Mouse (Mus musculus): Measurements from ENCODE around the gene Sec24c. TPM values are rescaled to one million over a fixed set of nuclear protein-coding genes. Genes with fewer than 3 reads are reported as not detected.

Gene Sec24c
- polyA plus RNA-seq, 1 experiment from 2014 or later, result 100 TPM

DNA sequence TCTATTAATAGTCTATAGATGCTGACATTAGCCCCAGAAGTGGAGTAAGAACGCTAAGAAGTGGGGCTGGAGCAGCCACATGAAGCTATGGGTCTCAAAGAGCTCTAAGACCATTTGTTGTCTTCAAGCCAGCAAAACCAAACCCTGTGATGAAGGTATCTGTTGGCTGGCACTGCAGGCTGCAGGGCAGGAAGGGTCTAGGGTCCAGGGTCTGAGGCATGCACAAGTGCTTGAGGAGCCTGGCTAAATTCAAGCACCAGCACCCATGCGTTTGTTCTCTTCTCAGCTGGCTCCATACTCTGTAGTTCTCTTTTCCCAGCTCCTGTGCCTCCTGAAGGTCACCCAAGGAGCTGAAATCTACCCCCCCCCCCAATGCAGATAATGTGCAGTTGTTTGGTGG lies 60.9 kb downstream of the Sec24c start:
- peaks cover 69% of the 10 kb centered on the region for H3K36me3 ChIP-seq (ENCODE audit: insufficient read depth)

GRCm38 (mm10) chr14:20735892-20736390 lies 61.8 kb downstream of the Sec24c start:
- Histone ChIP-seq H3K9me3 (ENCODE audit: low read depth, low read length) (no peaks in the 10 kb centered on the region), H3K27me3 (ENCODE audit: insufficient read depth, low read length) (no peaks in the 10 kb centered on the region), H3K4me1 (ENCODE audit: insufficient read depth) (peaks cover 4% of the 10 kb centered on the region; the same call in 1 of the 2 replicates), H3K36me3 (ENCODE audit: insufficient read depth) (peaks cover 69% of the 10 kb centered on the region), H3K4me3 (ENCODE audit: low read depth, low read length) (no peak overlapping the region), H3K4me2 (no peak overlapping the region), H3K9ac (no peak overlapping the region), H3K27ac (ENCODE audit: low read depth) (no peak overlapping the region)
- no peak for DNase-seq
- ATAC-seq (ENCODE audit: insufficient read depth), result no peak
- WGBS, result 81% methylated on average over 13 of the region's 13 CpGs
- TF ChIP-seq CTCF (IDR thresholded peaks at IDR 0.05; ENCODE audit: low read depth), result no peak

More for the DNA sequence above, 60.9 kb downstream of the Sec24c start:
- H3K4me1 ChIP-seq (ENCODE audit: insufficient read depth), result peaks cover 4% of the 10 kb centered on the region; the same call in 1 of the 2 replicates
- no peak overlapping the region for H3K4me3 ChIP-seq (ENCODE audit: low read depth, low read length)
- H3K9me3 ChIP-seq (ENCODE audit: low read depth, low read length), result no peaks in the 10 kb centered on the region
- no peak for TF ChIP-seq CTCF (IDR thresholded peaks at IDR 0.05; ENCODE audit: low read depth)
- ATAC-seq (ENCODE audit: insufficient read depth) (no peak), DNase-seq (peak; percentile 13)
- peak overlapping the region; percentile 65 for H3K4me2 ChIP-seq
- no peaks in the 10 kb centered on the region for H3K27me3 ChIP-seq (ENCODE audit: insufficient read depth, low read length)
- peak overlapping the region; percentile 89 for H3K27ac ChIP-seq (ENCODE audit: low read depth)
- H3K9ac ChIP-seq, result 0 out of 2 replicates have a peak overlapping the region, but pooled peaks have one; percentile 20
- 63% methylated on average over 2 of the region's 2 CpGs for WGBS

GRCm38 (mm10) chr14:20737306-20737705 lies 63.2 kb downstream of the Sec24c start:
- 34% methylated on average over 14 of the region's 14 CpGs for WGBS
- DNase-seq (peak; percentile 50), ATAC-seq (ENCODE audit: insufficient read depth) (no peak)
- H3K27ac ChIP-seq (ENCODE audit: low read depth), result no peak overlapping the region
- no peak overlapping the region for H3K4me2 ChIP-seq
- no peaks in the 10 kb centered on the region for H3K9me3 ChIP-seq (ENCODE audit: low read depth, low read length)
- no peaks in the 10 kb centered on the region for H3K27me3 ChIP-seq (ENCODE audit: insufficient read depth, low read length)
- H3K4me3 ChIP-seq (ENCODE audit: low read depth, low read length), result no peak overlapping the region
- TF ChIP-seq CTCF (IDR thresholded peaks at IDR 0.05; ENCODE audit: low read depth), result peak; percentile 83
- H3K9ac ChIP-seq, result no peak overlapping the region
- peaks cover 4% of the 10 kb centered on the region; the same call in 1 of the 2 replicates for H3K4me1 ChIP-seq (ENCODE audit: insufficient read depth)
- H3K36me3 ChIP-seq (ENCODE audit: insufficient read depth), result peaks cover 71% of the 10 kb centered on the region

DNA sequence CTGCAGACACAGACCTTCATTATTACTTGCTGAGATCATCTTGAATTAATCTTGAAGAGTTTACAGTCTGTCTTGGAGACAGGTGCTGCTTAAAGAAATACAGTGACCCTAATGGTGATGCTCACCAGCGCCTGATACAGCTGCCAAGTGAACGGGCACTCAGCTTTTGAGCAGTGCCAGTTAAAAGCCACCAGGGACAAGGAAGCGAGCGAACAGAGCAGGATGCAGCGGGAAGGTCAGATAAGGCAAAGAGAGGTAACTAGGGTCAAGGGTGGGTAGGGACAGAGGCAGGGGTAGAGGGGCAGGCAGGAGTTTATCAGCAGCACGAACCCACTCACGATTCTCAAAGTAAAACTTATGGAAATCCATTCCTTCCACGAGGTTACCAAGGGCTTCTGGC lies 64.4 kb downstream of the Sec24c start:
- no peak for DNase-seq
- Histone ChIP-seq H3K9ac (no peak overlapping the region), H3K4me3 (ENCODE audit: low read depth, low read length) (no peak overlapping the region), H3K27me3 (ENCODE audit: insufficient read depth, low read length) (no peaks in the 10 kb centered on the region), H3K27ac (ENCODE audit: low read depth) (no peak overlapping the region), H3K4me1 (ENCODE audit: insufficient read depth) (peaks cover 4% of the 10 kb centered on the region; the same call in 1 of the 2 replicates), H3K9me3 (ENCODE audit: low read depth, low read length) (no peaks in the 10 kb centered on the region), H3K4me2 (no peak overlapping the region), H3K36me3 (ENCODE audit: insufficient read depth) (peaks cover 71% of the 10 kb centered on the region)
- ATAC-seq (ENCODE audit: insufficient read depth), result no peak
- WGBS, result 73% methylated on average over 8 of the region's 8 CpGs
- no peak for TF ChIP-seq CTCF (IDR thresholded peaks at IDR 0.05; ENCODE audit: low read depth)

DNA sequence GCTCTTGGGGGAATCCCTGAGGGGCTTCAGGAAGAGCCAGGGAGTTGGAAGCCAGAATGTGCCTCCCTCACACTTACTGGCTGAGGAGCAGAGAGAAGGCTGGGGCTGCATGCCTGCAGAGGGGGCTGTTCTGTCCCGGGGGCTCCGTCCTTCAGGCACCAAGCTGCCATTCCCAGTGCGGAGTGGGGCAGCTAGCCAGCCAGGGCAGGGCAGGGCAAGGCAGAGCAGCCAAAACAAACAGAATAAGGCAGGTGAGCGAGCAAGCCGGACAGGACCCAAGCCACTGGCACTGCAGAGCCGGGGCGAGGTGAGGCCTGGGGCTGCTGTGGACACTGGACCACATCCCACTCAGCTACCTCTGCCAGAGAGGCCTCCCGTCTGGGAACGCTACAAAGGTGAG lies 67.2 kb downstream of the Sec24c start:
- no peaks in the 10 kb centered on the region for H3K9me3 ChIP-seq (ENCODE audit: low read depth, low read length)
- no peak overlapping the region for H3K4me2 ChIP-seq
- H3K27ac ChIP-seq (ENCODE audit: low read depth), result no peak overlapping the region
- H3K27me3 ChIP-seq (ENCODE audit: insufficient read depth, low read length), result no peaks in the 10 kb centered on the region
- no peak for DNase-seq
- H3K4me3 ChIP-seq (ENCODE audit: low read depth, low read length), result no peak overlapping the region
- H3K4me1 ChIP-seq (ENCODE audit: insufficient read depth), result no peaks in the 10 kb centered on the region
- no peak overlapping the region for H3K9ac ChIP-seq
- no peak for ATAC-seq (ENCODE audit: insufficient read depth)
- H3K36me3 ChIP-seq (ENCODE audit: insufficient read depth), result peaks cover 86% of the 10 kb centered on the region
- WGBS, result 80% methylated on average over 9 of the region's 9 CpGs
- no peak for TF ChIP-seq CTCF (IDR thresholded peaks at IDR 0.05; ENCODE audit: low read depth)

DNA sequence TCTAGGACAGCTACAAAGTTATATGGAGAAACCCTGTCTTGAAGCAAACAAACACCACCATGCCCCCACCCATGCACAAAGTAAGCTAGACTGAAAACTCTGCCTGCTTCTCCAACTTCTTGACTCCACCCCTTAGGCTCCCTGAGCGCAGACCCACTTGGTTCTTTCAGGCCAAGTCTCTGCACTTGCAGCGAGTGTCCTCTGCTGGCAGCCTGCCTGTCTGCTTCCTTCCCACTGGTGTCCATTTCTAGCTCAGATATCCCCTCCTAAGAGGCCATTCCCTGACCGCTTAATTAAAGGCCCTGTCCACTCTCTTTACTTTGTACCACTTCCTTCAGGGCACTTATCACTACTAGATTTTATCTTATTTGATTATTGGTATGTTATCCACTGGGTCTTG lies 69.5 kb downstream of the Sec24c start:
- H3K4me1 ChIP-seq (ENCODE audit: insufficient read depth), result no peaks in the 10 kb centered on the region
- DNase-seq, result no peak

More for the DNA sequence above, 69.5 kb downstream of the Sec24c start:
- Histone ChIP-seq H3K36me3 (ENCODE audit: insufficient read depth) (peaks cover 71% of the 10 kb centered on the region), H3K27me3 (ENCODE audit: insufficient read depth, low read length) (no peaks in the 10 kb centered on the region), H3K4me2 (no peak overlapping the region), H3K9ac (no peak overlapping the region), H3K4me3 (ENCODE audit: low read depth, low read length) (no peak overlapping the region), H3K27ac (ENCODE audit: low read depth) (no peak overlapping the region), H3K9me3 (ENCODE audit: low read depth, low read length) (no peaks in the 10 kb centered on the region)
- no peak for ATAC-seq (ENCODE audit: insufficient read depth)
- 67% methylated on average over 3 of the region's 3 CpGs for WGBS
- no peak for TF ChIP-seq CTCF (IDR thresholded peaks at IDR 0.05; ENCODE audit: low read depth)

Small RNA genes lying within 50 kb of the gene (microRNA-seq; reads per million reads assigned to microRNA genes)
- 3.1 reads per million, percentile 8 among the genes with 10 or more reads in this experiment for gene Mir6946 (ENCODE audit: borderline number of aligned reads)

Other genes with a start within 250 kb of the Sec24c start
- 0.12 and 0.82 TPM in 2 replicates for gene Cfap70, start 222.1 kb upstream of the Sec24c start, polyA plus RNA-seq (2014; fragmentation: Nextera tagmentation; extraction: Ambion mirVana)
- 36.0 and 36.9 TPM in 2 replicates for gene Anxa7, start 194.2 kb upstream of the Sec24c start, polyA plus RNA-seq (2014; fragmentation: Nextera tagmentation; extraction: Ambion mirVana)
- 0.96 and 1.4 TPM in 2 replicates for gene Mss51, start 177.4 kb upstream of the Sec24c start, polyA plus RNA-seq (2014; fragmentation: Nextera tagmentation; extraction: Ambion mirVana)
- gene Ppp3cb, start 127.7 kb upstream of the Sec24c start, polyA plus RNA-seq (2014; fragmentation: Nextera tagmentation; extraction: Ambion mirVana), result 60.7 and 61.1 TPM in 2 replicates
- 10.0 and 11.8 TPM in 2 replicates for gene Usp54, start 33.2 kb upstream of the Sec24c start, polyA plus RNA-seq (2014; fragmentation: Nextera tagmentation; extraction: Ambion mirVana)
- gene Myoz1, start 17.8 kb upstream of the Sec24c start, polyA plus RNA-seq (2014; fragmentation: Nextera tagmentation; extraction: Ambion mirVana), result 0.24 and 0.87 TPM in 2 replicates
- 0.75 and 2.8 TPM in 2 replicates for gene Synpo2l, start 6.0 kb upstream of the Sec24c start, polyA plus RNA-seq (2014; fragmentation: Nextera tagmentation; extraction: Ambion mirVana)
- 29.2 and 30.2 TPM in 2 replicates for gene Fut11, start 20.7 kb downstream of the Sec24c start, polyA plus RNA-seq (2014; fragmentation: Nextera tagmentation; extraction: Ambion mirVana)
- 224 and 227 TPM in 2 replicates for gene Chchd1, start 28.7 kb downstream of the Sec24c start, polyA plus RNA-seq (2014; fragmentation: Nextera tagmentation; extraction: Ambion mirVana)
- gene Zswim8, start 33.2 kb downstream of the Sec24c start, polyA plus RNA-seq (2014; fragmentation: Nextera tagmentation; extraction: Ambion mirVana), result 29.9 and 37.3 TPM in 2 replicates
- 32.4 and 35.6 TPM in 2 replicates for gene Ndst2, start 60.3 kb downstream of the Sec24c start, polyA plus RNA-seq (2014; fragmentation: Nextera tagmentation; extraction: Ambion mirVana)
- 46.3 and 46.6 TPM in 2 replicates for gene Camk2g, start 119.8 kb downstream of the Sec24c start, polyA plus RNA-seq (2014; fragmentation: Nextera tagmentation; extraction: Ambion mirVana)
- gene Plau, start 162.4 kb downstream of the Sec24c start, polyA plus RNA-seq (2014; fragmentation: Nextera tagmentation; extraction: Ambion mirVana), result 0.99 TPM in 2 replicates